Mouse (Mus musculus): ENCODE measurements around the gene Idh3a. TPM values are rescaled to one million over a fixed set of nuclear protein-coding genes. Genes with fewer than 3 reads are reported as not detected.
"Not testable (repeated sequence)": the region's sequence is repeated elsewhere in the genome, so short reads cannot be mapped to it uniquely, and the experiment has no call there.

Gene Idh3a
- polyA plus RNA-seq, 1 experiment from 2014 or later = 108 TPM

DNA sequence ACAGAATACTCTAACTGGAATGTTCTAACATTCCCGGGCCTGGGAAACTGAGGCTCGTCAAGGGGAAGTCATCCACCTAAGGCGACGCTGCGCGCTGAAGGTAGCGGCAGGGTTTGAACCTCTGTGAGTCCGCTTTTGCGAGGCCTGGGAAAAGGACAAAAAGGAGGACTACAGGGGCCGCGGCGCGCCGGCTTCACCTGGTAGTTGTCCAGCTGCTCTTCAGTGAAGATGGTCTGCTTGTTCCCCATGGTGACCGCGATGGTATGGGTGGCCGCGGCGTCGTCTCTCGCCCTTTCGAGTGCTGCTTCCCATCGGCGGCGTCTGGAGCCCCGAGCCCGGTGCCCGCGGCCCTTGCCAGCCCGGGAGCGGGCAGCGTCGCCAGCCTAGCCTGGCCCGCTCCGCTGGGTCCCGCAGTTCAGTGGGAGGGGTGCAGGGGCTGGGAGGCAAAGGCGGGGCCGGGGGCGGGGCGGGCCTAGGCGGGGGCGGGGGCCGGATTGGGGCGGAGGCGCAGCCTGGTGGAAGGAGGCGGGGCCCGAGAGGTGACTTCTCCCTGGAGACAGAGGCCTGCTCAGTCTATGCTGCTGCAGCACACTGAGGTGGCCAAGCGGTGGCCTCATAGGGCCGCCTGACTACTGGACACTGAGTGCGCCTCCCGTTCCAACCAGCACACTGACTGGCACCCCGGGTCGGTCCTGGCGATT lies 26.2 kb upstream of the Idh3a start, which contains the start of gene Cib2:
TSS of gene Cib2 (minus strand) at position 448 of the 701 bp plus-strand sequence.
- DNase-seq (ENCODE audit: low spot score) = peak; percentile 88
- H3K4me1 ChIP-seq (replicated peaks) = peaks cover 14% of the 10 kb centered on the region
- peak within 1 kb of the TSS; percentile 65 for H3K4me3 ChIP-seq
- H3K36me3 ChIP-seq = no peaks in the 10 kb centered on the region
- no peaks in the 10 kb centered on the region for H3K9me3 ChIP-seq
- WGBS = 1% methylated on average over 52 of the region's 54 CpGs
- peaks cover 20% of the 10 kb centered on the region for H3K27me3 ChIP-seq (ENCODE audit: insufficient read depth, poor library complexity, severe bottlenecking)
- peak within 1 kb of the TSS; percentile 81 for H3K27ac ChIP-seq

DNA sequence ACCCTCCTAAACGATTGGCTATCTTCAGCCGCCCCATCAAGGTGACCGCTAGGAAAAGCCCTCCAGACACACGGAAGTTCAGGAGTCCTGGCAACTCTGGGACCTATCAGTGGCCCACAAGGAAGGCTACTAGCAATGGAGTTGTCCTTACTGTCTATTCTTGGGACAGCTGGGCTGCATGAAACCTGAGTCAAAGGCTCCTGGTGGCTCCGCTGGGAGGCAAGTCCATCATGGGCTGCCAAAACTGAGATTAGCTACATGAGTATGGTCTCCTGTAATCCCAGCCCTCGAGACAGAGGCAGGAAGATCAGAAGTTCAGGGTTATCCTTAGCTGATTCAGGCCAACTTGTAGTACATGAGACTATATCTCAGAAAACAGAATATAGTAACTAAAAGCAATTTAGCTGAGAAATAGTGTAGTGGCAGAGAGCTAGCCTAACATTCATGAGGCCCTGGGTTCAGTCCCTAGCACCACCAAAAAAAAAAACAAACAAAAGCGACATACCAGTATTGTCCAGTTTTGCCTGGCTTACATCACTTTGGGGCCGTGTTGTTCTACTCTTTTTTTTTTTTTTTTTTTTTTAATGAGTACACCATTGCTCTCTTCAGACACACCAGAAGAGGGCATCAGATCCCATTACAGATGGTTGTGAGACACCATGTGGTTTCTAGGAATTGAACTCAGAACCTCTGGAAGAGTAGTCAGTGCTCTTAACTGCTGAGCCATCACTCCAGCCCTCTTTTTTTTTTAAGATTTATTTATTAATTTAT lies 25.1 kb upstream of the Idh3a start:
- Histone ChIP-seq H3K4me1 (replicated peaks) (peaks cover 14% of the 10 kb centered on the region), H3K36me3 (no peaks in the 10 kb centered on the region), H3K27ac (no peak overlapping the region), H3K27me3 (ENCODE audit: insufficient read depth, poor library complexity, severe bottlenecking) (peaks cover 20% of the 10 kb centered on the region), H3K4me3 (no peak overlapping the region), H3K9me3 (no peaks in the 10 kb centered on the region)
- no peak for DNase-seq (ENCODE audit: low spot score)
- WGBS = 85% methylated on average over 8 of the region's 8 CpGs

- Histone ChIP-seq H3K4me1 (replicated peaks) (no peaks in the 10 kb centered on the region), H3K27me3 (ENCODE audit: insufficient read depth, poor library complexity, severe bottlenecking) (no peaks in the 10 kb centered on the region), H3K36me3 (no peaks in the 10 kb centered on the region), H3K27ac (no peak overlapping the region), H3K9me3 (no peaks in the 10 kb centered on the region), H3K4me3 (no peak overlapping the region)
- DNase-seq (ENCODE audit: low spot score) = no peak
- 65% methylated on average over 4 of the region's 4 CpGs for WGBS
These were observed 19.2 kb upstream of the Idh3a start for GRCm38 (mm10) chr9:54566958-54567357.

GRCm38 (mm10) chr9:54568732-54569131 lies 17.4 kb upstream of the Idh3a start:
- Histone ChIP-seq H3K9me3 (no peaks in the 10 kb centered on the region), H3K27me3 (ENCODE audit: insufficient read depth, poor library complexity, severe bottlenecking) (no peaks in the 10 kb centered on the region), H3K4me3 (no peak overlapping the region), H3K4me1 (replicated peaks) (no peaks in the 10 kb centered on the region), H3K36me3 (no peaks in the 10 kb centered on the region), H3K27ac (no peak overlapping the region)
- WGBS = 40% methylated on average over 2 of the region's 2 CpGs
- DNase-seq (ENCODE audit: low spot score) = no peak

DNA sequence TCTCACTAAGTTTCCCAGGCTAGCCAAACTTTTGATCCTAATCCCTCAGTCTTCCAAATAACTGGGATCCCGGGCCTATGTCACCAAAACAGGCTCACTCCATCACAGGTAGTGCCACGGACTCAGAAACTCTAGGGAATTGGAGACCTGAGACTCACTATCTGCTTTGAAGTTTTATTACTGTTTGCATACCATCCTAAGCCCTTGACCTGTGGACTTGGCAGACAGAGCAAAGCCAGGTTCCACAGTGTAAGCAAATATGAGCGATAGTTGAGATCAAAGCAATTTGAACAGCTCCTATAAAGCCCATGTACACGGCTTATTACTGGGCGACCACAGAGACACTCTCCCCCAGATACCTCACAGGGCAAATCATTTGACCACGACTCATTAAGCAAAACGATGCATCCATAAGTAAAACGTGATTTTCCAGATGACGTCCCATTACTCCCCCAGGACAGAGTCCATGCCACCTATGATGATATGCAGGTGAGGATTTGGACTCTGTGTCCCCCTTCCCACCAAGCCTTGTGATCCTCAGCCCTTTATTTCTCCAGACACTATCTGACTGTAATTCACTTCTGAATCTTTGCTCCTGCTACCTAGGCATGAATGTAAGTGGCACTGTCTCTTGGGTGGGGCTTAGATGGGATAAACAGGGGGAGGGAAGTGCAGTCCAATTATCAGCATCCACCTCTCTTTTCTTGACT lies 14.8 kb upstream of the Idh3a start:
- 83% methylated on average over 9 of the region's 9 CpGs for WGBS
- Histone ChIP-seq H3K27me3 (ENCODE audit: insufficient read depth, poor library complexity, severe bottlenecking) (no peaks in the 10 kb centered on the region), H3K36me3 (no peaks in the 10 kb centered on the region), H3K9me3 (no peaks in the 10 kb centered on the region), H3K4me1 (replicated peaks) (no peaks in the 10 kb centered on the region), H3K4me3 (no peak overlapping the region), H3K27ac (no peak overlapping the region)
- no peak for DNase-seq (ENCODE audit: low spot score)

GRCm38 (mm10) chr9:54583712-54584111 lies 2.4 kb upstream of the Idh3a start:
- Histone ChIP-seq H3K4me3 (no peak overlapping the region), H3K4me1 (replicated peaks) (peaks cover 17% of the 10 kb centered on the region), H3K9me3 (no peaks in the 10 kb centered on the region), H3K36me3 (no peaks in the 10 kb centered on the region), H3K27ac (no peak overlapping the region), H3K27me3 (ENCODE audit: insufficient read depth, poor library complexity, severe bottlenecking) (no peaks in the 10 kb centered on the region)
- WGBS = 57% methylated on average over 1 of the region's 1 CpGs
- DNase-seq (ENCODE audit: low spot score) = no peak

- not testable (repeated sequence) for H3K36me3 ChIP-seq; DNase-seq (ENCODE audit: low spot score); H3K27ac ChIP-seq; H3K9me3 ChIP-seq; H3K27me3 ChIP-seq (ENCODE audit: insufficient read depth, poor library complexity, severe bottlenecking); H3K4me3 ChIP-seq
- WGBS = 85% methylated on average over 2 of the region's 2 CpGs
- H3K4me1 ChIP-seq (replicated peaks) = peaks cover 17% of the 10 kb centered on the region
These were observed 2.0 kb upstream of the Idh3a start for GRCm38 (mm10) chr9:54584127-54584526.

DNA sequence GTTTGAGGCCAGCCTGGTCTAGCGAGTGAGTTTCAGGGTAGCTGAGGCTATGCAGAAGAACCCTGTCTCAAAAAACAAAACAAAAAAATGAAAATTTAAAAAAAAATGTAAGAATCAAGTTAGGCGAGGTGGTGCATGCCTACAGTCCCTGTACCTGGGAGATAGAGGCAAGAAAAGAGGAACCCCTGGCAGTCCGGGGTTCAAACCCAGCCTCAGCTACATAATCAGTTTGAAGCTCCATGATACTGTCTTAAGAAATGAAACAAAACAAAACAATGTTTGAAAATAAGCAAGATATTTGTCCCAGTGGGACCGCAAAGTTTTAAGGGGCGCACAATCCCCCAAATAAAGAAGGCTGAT lies 315 bp upstream of the Idh3a start:
- 31% methylated on average over 5 of the region's 5 CpGs for WGBS
- H3K9me3 ChIP-seq = no peaks in the 10 kb centered on the region
- no peak for DNase-seq (ENCODE audit: low spot score)
- peaks cover 17% of the 10 kb centered on the region for H3K4me1 ChIP-seq (replicated peaks)
- H3K4me3 ChIP-seq = peak overlapping the region; percentile 99
- H3K27me3 ChIP-seq (ENCODE audit: insufficient read depth, poor library complexity, severe bottlenecking) = no peaks in the 10 kb centered on the region
- H3K36me3 ChIP-seq = peaks cover 17% of the 10 kb centered on the region
- peak overlapping the region; percentile 91 for H3K27ac ChIP-seq

- Histone ChIP-seq H3K4me3 (no peak overlapping the region), H3K27ac (no peak overlapping the region), H3K9me3 (no peaks in the 10 kb centered on the region), H3K27me3 (ENCODE audit: insufficient read depth, poor library complexity, severe bottlenecking) (no peaks in the 10 kb centered on the region), H3K4me1 (replicated peaks) (peaks cover 17% of the 10 kb centered on the region), H3K36me3 (peaks cover 35% of the 10 kb centered on the region)
- DNase-seq (ENCODE audit: low spot score) = no peak
- 71% methylated on average over 4 of the region's 4 CpGs for WGBS
These were observed 1.7 kb downstream of the Idh3a start for GRCm38 (mm10) chr9:54587863-54588262.

DNA sequence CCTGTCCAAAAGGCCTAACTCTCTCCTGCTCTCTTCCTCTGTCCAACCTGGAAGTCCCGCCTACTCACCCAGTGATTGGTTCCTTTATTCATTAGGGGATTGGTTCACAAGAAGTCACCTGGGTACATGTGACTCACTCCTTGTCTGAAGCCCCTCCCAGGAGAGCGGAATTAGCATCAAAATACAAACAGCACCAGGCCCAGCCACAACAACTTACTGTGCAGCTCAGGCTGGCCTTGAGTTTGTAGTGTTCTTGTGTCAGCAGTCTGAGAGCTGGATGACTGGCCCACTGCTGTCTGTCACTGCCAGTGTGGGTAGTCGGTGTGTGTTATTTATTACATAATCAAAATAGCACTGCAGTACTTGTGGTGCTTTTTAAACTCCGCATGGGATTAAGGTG lies 7.5 kb downstream of the Idh3a start:
- not testable (repeated sequence) for H3K4me3 ChIP-seq; H3K9me3 ChIP-seq; H3K4me1 ChIP-seq (replicated peaks); DNase-seq (ENCODE audit: low spot score); H3K27ac ChIP-seq; H3K27me3 ChIP-seq (ENCODE audit: insufficient read depth, poor library complexity, severe bottlenecking)
- H3K36me3 ChIP-seq = peaks cover 93% of the 10 kb centered on the region
- 78% methylated on average over 4 of the region's 4 CpGs for WGBS

DNA sequence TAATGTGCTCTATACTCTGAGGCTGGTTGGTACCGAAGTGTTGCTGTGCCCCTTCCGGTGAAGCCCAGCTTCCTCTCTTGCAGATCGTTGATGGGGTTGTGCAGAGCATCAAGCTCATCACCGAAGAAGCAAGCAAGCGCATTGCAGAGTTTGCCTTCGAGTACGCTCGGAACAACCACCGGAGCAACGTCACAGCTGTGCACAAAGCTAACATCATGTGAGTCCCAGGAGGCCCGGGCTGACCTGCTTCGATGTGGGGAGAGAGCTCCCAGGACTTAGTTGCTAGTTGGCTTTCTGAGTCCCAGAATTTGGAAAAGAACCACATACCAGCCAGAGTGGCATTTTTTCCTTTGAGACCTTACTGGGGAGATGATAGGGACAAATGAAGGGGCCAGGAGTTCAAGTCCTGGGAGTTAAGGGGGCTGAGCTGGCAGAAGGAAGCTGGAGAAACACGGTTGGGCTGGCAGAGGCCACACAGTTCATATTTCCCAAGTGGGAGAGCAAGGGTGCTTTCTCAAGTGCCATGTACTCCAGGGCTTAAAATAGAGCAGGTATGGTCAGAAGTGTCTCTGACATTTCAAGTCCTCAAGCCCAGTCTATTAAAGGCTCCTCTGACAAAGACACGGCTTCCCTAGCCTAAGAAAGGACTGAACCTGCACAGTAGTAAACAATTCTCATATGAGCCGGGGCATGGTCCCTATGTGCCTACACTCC lies 10.8 kb downstream of the Idh3a start:
- Histone ChIP-seq H3K9me3 (no peaks in the 10 kb centered on the region), H3K27me3 (ENCODE audit: insufficient read depth, poor library complexity, severe bottlenecking) (no peaks in the 10 kb centered on the region), H3K27ac (no peak overlapping the region), H3K36me3 (peaks cover 97% of the 10 kb centered on the region), H3K4me1 (replicated peaks) (no peaks in the 10 kb centered on the region), H3K4me3 (no peak overlapping the region)
- 95% methylated on average over 15 of the region's 15 CpGs for WGBS
- DNase-seq (ENCODE audit: low spot score) = no peak

- no peak for DNase-seq (ENCODE audit: low spot score)
- H3K9me3 ChIP-seq = no peaks in the 10 kb centered on the region
- WGBS = 89% methylated on average over 2 of the region's 2 CpGs
- H3K4me3 ChIP-seq = no peak overlapping the region
- H3K36me3 ChIP-seq = peaks cover 77% of the 10 kb centered on the region
- H3K27me3 ChIP-seq (ENCODE audit: insufficient read depth, poor library complexity, severe bottlenecking) = no peaks in the 10 kb centered on the region
- no peak overlapping the region for H3K27ac ChIP-seq
- H3K4me1 ChIP-seq (replicated peaks) = no peaks in the 10 kb centered on the region
These were observed 16.3 kb downstream of the Idh3a start for GRCm38 (mm10) chr9:54602386-54602785.
